Mouse (Mus musculus): ENCODE results near the gene Bicd2.

DNA sequence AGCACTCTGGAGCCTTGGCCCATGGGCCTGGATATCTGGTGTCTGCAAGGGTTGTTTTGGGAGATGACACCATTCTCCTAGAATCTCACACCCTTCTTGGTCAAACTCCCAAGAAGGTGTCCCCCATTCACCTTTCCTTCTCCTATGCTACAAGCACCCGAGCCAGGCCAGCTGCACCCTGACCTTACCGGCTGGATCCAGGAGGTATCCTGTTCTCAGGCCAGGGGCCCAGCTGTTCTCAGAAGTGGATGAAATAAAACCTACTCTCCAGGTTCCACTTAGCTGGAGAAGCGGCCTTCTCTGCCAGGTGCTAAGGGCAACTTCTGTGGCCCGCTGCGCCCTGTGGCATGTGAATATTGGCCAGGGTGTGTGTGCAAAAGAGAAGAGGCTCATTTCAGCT lies 16.5 kb upstream of the Bicd2 start:
- TF ChIP-seq CTCF (IDR thresholded peaks at IDR 0.05; ENCODE audit: borderline replicate concordance, insufficient read depth, low read length) (no peak), POLR2A (IDR thresholded peaks at IDR 0.05; ENCODE audit: low read depth, low read length) (no peak)

Data from embryonic fibroblast, embryonic 13.5 days (primary cell).